Mouse (Mus musculus) left cerebral cortex, postnatal 4 days (tissue): ENCODE measurements around the gene Pcbp2. TPM values are rescaled to one million over a fixed set of nuclear protein-coding genes. Genes with fewer than 3 reads are reported as not detected.
A peak's percentile ranks its signal among the peaks of the same experiment; 100 is the strongest.

Source experiments
- DNase-seq: peaks from one replicate; pipeline ENCODE4 v3.0.0-alpha.2; 2022
- intact Hi-C: fragments of 180-260 bp; cut with DNase I; formaldehyde crosslinking; loops from one replicate; pipeline ENCODE4 v1.15.1; 2025
- total RNA-seq, 2 experiments: library from RNA; stranded (reverse); gene quantifications; 2 replicates each; pipeline ENCODE4 v1.2.3; 2021

The Pcbp2 gene
- total RNA-seq, result 100 to 1,000 TPM; 546 to 548 TPM

DNA sequence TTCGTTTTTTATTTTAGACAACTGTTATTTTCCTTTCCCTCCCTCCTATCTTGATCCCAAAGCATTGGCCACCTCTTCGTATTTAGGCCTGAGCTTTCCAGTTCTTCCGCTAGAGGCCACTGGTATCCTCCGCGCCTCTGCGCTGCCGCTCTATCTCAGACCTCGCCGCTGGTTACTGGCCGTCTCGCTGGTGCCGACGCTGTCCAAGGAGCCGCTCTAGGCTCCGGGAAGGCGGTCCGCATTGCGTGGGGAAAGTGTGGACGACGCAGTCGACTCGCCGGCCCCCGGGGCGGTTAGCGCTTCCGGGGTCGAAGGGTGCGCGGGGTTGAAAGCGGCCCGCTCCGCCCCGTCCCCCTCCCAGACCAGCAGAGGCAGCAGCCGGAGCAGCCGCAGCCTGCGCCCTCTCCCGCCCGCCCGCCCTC is at the start of gene Pcbp2:
Pcbp2 (plus strand) TSS at position 357 of the 422 bp plus-strand sequence.
- peak; percentile 98 for DNase-seq
- intact Hi-C loops, result no loop called here

DNA sequence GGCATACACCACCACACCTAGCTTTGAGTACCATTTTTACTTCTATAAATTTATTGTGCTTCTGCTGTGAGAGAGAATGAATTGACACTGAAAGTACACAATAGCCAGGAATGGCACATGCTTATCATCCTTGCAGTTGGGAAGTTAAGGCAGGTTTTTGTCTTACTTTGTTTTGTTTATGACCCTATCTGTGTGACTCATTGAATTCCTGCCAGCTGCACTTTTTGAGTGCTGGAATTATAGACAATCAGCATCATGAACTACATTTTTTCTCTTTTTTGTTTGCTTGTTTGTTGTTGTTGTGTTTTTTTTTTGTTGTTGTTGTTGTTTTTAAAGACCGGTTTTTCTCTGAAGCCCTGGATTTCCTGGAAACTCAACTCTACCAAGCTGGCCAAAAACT is 49.4 kb upstream of the Pcbp2 start:
- intact Hi-C loops, result loop anchor here (5.0 kb wide), 1 partner anchor 44 kb away; no protein-coding TSS in a partner anchor

DNA sequence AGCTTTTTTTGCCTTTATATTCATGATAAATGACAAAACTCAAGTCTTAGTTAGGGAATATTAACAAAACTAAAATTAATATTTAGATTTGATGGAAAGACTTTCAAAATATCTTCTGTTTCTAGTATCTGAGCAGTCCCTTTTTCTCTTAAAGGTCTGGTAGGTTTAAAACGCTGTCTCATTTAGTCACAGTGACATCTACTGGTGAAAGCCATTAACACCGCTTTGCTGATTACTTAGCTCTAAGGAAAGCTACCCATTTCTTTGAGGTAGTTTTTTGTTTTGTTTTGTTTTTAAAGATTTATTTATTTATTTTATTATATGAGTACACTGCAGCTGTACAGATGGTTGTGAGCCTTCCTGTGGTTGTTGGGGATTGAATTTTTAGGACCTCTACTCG is 48.9 kb upstream of the Pcbp2 start:
- no peak for DNase-seq
- intact Hi-C loops, result loop anchor here (5.0 kb wide), 1 partner anchor 44 kb away; no protein-coding TSS in a partner anchor

More for the DNA sequence above, 49.4 kb upstream of the Pcbp2 start:
- DNase-seq, result no peak

DNA sequence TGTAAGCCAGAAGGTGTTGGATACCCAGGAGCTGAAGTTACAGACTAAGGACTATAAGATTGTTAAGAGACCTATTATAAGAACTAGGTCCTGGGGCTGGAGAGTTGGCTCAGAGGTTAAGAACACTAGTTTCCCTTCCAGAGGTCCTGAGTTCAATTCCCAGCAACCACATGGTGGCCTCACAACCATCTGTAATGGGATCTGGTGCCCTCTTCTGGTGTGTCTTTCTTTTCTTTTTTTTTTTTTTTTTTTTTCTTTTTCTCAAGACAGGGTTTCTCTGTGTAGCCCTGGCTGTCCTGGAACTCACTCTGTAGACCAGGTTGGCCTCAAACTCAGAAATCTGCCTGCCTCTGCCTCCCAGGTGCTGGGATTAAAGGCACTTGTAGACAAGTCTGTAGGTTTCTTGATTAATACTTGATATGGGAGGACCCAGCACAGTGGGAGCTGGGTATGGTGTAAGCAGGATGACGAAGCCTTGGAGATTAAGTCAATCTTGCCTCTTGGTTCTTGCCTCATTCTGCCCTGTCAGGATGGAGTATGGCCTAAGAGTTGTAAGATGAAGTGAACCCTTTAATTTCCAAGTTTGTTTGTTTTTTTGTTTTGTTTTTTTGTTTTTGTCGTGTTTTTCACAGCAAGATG is 46.6 kb upstream of the Pcbp2 start:
- intact Hi-C loops, result loop anchor here (5.0 kb wide), 1 partner anchor 46 kb away; no protein-coding TSS in a partner anchor
- no peak for DNase-seq

GRCm38 (mm10) chr15:102424657-102425056 is 45.7 kb upstream of the Pcbp2 start:
- intact Hi-C loops, result loop anchor here (5.0 kb wide), 1 partner anchor 47 kb away; no protein-coding TSS in a partner anchor

GRCm38 (mm10) chr15:102426963-102427362 is 43.4 kb upstream of the Pcbp2 start:
- DNase-seq, result no peak

More at GRCm38 (mm10) chr15:102424657-102425056, 45.7 kb upstream of the Pcbp2 start:
- DNase-seq, result no peak

GRCm38 (mm10) chr15:102432046-102432445 is 38.3 kb upstream of the Pcbp2 start:
- intact Hi-C loops, result no loop called here
- DNase-seq, result no peak

More at GRCm38 (mm10) chr15:102426963-102427362, 43.4 kb upstream of the Pcbp2 start:
- intact Hi-C loops, result no loop called here

DNA sequence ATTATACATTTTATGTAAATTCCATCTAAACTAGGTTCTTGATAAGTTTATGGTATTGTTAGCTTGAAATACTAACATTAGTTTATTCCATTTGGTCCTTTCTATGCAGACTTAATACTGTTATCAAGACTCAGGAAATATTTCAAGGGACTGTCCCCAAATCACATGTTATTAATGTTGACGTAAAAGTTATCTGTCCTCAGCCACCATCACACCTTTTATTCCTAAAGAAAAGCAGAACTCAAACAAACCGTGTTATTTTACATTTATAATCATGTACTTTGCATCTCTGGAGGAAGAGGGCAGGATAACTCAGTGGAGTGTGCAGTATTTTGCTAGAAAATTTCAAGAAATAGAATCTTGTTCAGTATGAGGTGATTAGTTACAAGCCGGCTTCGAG is 37.2 kb upstream of the Pcbp2 start:
- intact Hi-C loops, result no loop called here
- DNase-seq, result no peak

DNA sequence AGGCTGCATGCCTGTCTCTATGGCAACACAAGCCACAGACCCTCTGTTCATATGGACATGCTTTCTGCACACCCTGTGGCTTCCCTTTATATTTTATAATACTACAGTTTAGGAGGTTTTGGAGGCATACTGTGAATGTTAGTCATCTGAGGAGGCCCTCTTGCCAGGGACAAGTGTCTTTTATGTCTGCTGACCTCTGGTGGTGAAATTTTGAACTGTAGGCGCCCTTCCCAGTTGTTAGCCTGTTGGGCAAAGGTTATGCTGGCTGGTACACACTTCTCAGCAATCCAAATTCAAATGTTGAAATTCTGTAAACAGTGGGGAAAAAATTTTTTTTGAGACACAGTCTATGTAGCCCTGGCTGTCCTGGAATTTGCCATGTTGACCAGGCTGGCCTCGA is 27.8 kb upstream of the Pcbp2 start:
- intact Hi-C loops, result loop anchor here (10.0 kb wide), 1 partner anchor 58 kb away; no protein-coding TSS in a partner anchor
- peak; percentile 83 for DNase-seq

GRCm38 (mm10) chr15:102445146-102445545 is 25.2 kb upstream of the Pcbp2 start, which contains the start of gene Amhr2:
Gene Amhr2 (plus strand): TSS chr15:102445367.
- intact Hi-C loops, result loop anchor here (10.0 kb wide), 1 partner anchor 60 kb away; no protein-coding TSS in a partner anchor
- DNase-seq, result no peak

GRCm38 (mm10) chr15:102446448-102446847 is 23.9 kb upstream of the Pcbp2 start:
- intact Hi-C loops, result loop anchor here (10.0 kb wide), 1 partner anchor 62 kb away; no protein-coding TSS in a partner anchor
- no peak for DNase-seq

DNA sequence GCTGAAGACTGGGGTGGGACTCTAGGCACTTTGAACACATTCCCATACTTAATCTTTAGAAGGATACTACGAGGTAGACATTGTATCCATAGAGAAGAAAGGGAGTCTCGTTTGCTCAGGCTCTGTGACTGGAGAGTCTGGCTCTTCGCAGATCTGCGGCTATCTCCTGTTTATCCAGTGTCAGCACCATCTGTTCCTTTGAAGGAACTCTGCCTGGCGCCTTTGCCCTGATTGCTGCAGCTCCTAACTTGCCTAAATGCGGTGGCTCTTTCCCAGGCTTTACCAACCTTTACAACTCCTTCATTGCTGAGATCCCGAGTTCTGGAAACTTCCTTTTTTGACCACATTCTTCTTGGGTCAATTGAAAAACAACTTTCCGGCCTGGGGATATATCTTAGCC is 21.0 kb upstream of the Pcbp2 start:
- intact Hi-C loops, result loop anchor here (10.0 kb wide), 1 partner anchor 65 kb away; no protein-coding TSS in a partner anchor
- DNase-seq, result no peak

GRCm38 (mm10) chr15:102450928-102451327 is 19.4 kb upstream of the Pcbp2 start:
- no peak for DNase-seq
- intact Hi-C loops, result no loop called here

DNA sequence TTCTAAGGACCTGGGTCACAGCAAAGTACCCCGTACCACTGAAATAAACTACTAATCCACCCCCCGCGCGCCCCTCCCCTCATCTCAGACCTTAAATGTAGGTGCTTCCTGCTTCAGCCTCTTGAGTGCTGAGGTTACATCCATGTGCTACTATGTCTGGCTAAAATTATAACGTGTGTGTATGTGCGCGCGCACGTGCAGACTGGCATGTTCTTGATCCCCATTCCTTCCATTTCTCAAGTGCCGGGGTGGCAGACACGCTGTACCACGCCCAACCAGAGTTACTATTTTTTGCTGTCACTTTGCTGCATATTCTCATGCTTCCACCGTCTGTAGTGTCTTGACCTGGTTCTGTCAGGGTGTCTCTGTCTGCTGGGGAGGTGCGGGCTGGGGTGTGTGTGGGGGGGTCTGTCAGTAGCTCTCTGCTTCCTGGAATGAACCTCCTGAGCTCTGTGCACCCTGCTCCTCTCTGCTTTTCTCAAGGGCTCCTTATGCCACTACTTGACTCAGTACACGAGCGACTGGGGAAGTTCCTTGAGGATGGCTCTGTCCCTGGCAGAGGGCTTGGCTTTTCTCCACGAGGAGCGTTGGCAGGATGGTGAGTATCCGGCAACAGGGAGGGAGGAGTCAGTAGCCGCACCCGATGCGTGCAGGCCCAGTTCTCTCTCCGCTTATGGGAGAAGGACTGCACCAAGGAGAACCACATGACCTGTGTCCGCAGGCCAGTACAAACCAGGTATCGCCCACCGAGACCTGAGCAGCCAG is 18.5 kb upstream of the Pcbp2 start:
- intact Hi-C loops, result no loop called here
- DNase-seq, result peak; percentile 14

DNA sequence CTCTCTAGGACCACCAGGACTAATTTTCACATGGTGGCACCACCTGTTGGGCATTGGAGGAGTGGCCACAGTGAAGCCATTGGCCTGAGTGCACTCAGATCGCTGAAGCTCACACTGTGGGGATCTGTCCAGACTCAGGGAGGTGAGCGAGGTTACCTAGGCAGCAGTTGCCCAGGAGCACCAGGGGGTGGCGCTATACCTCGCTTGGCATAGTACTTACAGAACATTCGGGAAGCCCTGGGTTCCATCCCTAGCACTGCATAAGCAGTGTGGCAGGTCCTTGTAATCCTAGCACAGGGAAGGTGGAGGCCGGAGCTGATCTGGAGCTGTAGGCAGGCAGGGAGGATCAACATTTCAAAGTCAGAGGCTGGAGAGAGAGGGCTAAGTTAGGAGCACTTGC is 14.3 kb upstream of the Pcbp2 start:
- intact Hi-C loops, result no loop called here
- DNase-seq, result no peak

DNA sequence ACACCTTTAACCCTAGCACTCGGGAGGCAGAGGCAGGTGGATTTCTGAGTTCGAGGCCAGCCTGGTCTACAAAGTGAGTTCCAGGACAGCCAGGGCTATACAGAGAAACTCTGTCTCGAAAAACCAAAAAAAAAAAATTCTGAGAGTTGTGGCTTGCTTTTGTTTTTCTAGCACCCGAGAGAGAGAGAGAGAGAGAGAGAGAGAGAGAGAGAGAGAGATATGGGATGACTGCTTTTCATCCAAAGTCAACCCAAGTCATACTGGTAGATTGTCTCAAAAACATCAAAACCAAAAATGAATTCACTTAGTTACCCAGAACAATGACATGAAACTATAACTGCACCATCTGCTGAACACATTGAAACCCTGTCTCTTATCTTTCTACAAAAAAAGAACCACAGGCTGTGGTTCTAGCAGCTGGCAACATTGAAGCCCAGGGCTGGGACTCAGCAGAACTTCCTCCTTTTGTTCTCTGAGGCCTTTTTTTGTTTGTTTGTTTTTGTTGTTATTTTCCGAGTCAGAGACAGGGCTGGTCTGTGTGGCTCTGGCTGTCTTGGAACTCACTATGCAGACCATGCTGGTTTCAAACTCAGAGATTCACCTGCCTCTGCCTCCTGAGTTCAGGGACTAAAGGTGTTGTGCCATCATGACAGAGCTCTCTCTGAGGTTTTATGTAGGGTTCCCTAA is 12.1 kb upstream of the Pcbp2 start:
- no peak for DNase-seq
- intact Hi-C loops, result no loop called here

GRCm38 (mm10) chr15:102458904-102459317 is 11.4 kb upstream of the Pcbp2 start, which contains the start of gene Prr13:
Gene Prr13 (plus strand): TSS chr15:102459028.
- DNase-seq, result peak; percentile 93
- intact Hi-C loops, result no loop called here

DNA sequence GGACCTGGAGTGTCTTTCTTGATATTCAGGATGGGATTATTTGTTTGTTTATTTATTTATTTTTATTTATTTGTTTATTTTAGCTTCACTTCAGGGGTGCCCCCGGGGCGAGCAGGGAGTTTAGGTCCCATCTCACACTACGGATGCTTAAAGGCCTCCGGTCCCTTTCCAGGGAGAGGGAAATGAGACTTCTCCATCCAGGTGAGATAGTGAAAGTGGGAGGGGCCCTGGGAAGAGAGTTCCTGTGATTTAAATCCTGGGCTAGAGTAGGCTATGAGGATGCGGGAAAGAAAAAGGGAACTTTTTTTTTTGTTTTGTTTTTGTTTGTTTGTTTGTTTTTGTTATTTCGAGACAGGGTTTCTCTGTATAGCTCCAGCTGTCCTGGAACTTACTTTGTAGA is 11.0 kb upstream of the Pcbp2 start:
- intact Hi-C loops, result no loop called here
- no peak for DNase-seq

DNA sequence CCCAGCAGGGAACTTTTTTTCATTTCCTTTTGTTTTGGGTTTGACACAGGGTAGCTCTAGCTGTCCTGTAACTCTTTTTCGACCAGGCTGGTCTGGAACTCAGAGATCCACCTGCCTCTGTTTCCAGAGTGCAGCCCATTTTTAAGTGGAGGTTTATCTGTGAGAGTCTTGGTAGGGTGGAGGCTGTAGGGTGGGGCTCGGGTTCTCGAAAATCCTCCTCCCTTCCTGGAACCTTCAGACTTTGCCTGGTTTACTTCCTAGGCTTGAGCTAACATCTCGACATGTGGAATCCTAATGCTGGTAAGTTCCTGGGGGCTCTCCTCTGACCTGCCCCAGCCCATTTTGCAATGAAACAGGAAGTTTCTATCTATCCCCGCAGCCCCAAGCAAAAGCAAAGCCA is 10.5 kb upstream of the Pcbp2 start:
- intact Hi-C loops, result no loop called here
- DNase-seq, result no peak

DNA sequence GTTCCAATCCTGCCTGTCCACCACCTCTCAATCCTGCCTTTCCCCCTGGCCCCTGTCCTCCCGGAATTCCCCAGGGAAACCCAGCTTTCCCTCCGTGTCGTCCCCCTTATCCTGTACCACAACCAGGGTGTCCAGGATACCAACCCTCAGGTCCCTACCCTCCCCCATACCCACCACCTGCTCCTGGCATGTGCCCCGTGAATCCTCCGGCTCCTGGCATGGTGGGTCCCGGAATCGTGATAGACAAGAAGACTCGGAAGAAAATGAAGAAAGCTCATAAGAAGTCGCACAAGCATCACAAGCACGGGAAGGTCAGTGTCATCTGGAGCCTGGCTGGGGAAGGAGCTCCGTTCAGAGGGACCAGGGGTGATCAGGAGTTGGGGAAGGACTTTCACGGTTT is 9.9 kb upstream of the Pcbp2 start:
- intact Hi-C loops, result no loop called here
- DNase-seq, result no peak

- DNase-seq, result no peak
- intact Hi-C loops, result no loop called here
Measured at GRCm38 (mm10) chr15:102460971-102461370, 9.4 kb upstream of the Pcbp2 start.
